Mouse (Mus musculus): ENCODE data around the gene Usmg5. TPM values are rescaled to one million over a fixed set of nuclear protein-coding genes. Genes with fewer than 3 reads are reported as not detected.
A peak's percentile ranks its signal among the peaks of the same experiment; 100 is the strongest.

Gene Usmg5
- total and polyA plus RNA-seq, 2 experiments from 2014 or later = 786 to 2,037 TPM

DNA sequence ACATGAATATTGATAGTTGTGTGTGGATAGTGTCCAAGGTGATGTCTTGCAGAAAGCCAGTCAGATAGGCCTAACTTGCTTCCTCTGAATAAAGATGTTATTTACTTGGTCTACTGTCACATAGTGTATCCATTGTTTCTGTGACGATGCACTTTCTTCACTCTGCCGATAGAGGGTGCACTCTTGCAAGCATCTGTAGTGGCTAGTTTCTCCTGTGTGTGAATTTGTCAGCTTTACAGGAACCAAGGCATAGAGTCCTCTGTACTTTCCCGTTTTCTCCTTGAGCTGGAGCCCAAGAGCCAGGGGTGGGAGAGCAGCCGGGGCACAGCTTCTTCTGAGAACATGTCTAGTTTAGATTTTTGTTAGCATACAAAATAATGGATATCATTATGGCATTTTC lies 30.6 kb upstream of the Usmg5 start:
- no peak for ATAC-seq (ENCODE audit: low FRiP score)
- H3K36me3 ChIP-seq (ENCODE audit: insufficient read depth, low read length) = peaks cover 21% of the 10 kb centered on the region
- no peaks in the 10 kb centered on the region for H3K27me3 ChIP-seq (ENCODE audit: insufficient read depth, low read length)
- TF ChIP-seq CTCF (IDR thresholded peaks at IDR 0.05) = peak; percentile 90
- H3K9ac ChIP-seq (replicated peaks; ENCODE audit: low read length, poor library complexity, severe bottlenecking) = no peak overlapping the region
- H3K9me3 ChIP-seq (ENCODE audit: low read length) = no peaks in the 10 kb centered on the region
- no peak overlapping the region for H3K4me3 ChIP-seq (ENCODE audit: low read depth, low read length)
- WGBS = 41% methylated on average over 4 of the region's 4 CpGs
- H3K4me2 ChIP-seq (ENCODE audit: low read depth, low read length, poor library complexity, severe bottlenecking) = no peak overlapping the region
- peak; percentile 64 for DNase-seq (ENCODE audit: low spot score)
- H3K27ac ChIP-seq (ENCODE audit: low read depth, low read length) = no peak overlapping the region
- H3K4me1 ChIP-seq (ENCODE audit: insufficient read depth, low read length) = no peaks in the 10 kb centered on the region

- 69% methylated on average over 2 of the region's 2 CpGs for WGBS
- no peak for TF ChIP-seq CTCF (IDR thresholded peaks at IDR 0.05)
- Histone ChIP-seq H3K4me2 (ENCODE audit: low read depth, low read length, poor library complexity, severe bottlenecking) (no peak overlapping the region), H3K27me3 (ENCODE audit: insufficient read depth, low read length) (no peaks in the 10 kb centered on the region), H3K9ac (replicated peaks; ENCODE audit: low read length, poor library complexity, severe bottlenecking) (no peak overlapping the region), H3K4me1 (ENCODE audit: insufficient read depth, low read length) (no peaks in the 10 kb centered on the region), H3K4me3 (ENCODE audit: low read depth, low read length) (no peak overlapping the region), H3K36me3 (ENCODE audit: insufficient read depth, low read length) (peaks cover 26% of the 10 kb centered on the region), H3K9me3 (ENCODE audit: low read length) (no peaks in the 10 kb centered on the region), H3K27ac (ENCODE audit: low read depth, low read length) (no peak overlapping the region)
- DNase-seq (ENCODE audit: low spot score) (no peak), ATAC-seq (ENCODE audit: low FRiP score) (no peak)
Measured at GRCm38 (mm10) chr19:47118634-47119033, 28.2 kb upstream of the Usmg5 start.

GRCm38 (mm10) chr19:47104641-47105271 lies 14.3 kb upstream of the Usmg5 start:
- H3K4me1 ChIP-seq (ENCODE audit: insufficient read depth, low read length) = no peaks in the 10 kb centered on the region
- 93% methylated on average over 9 of the region's 9 CpGs for WGBS
- no peak for DNase-seq (ENCODE audit: low spot score)
- TF ChIP-seq CTCF (IDR thresholded peaks at IDR 0.05) = no peak
- H3K27ac ChIP-seq (ENCODE audit: low read depth, low read length) = no peak overlapping the region
- H3K4me2 ChIP-seq (ENCODE audit: low read depth, low read length, poor library complexity, severe bottlenecking) = no peak overlapping the region
- H3K36me3 ChIP-seq (ENCODE audit: insufficient read depth, low read length) = peaks cover 84% of the 10 kb centered on the region
- no peaks in the 10 kb centered on the region for H3K9me3 ChIP-seq (ENCODE audit: low read length)
- no peak overlapping the region for H3K4me3 ChIP-seq (ENCODE audit: low read depth, low read length)
- no peaks in the 10 kb centered on the region for H3K27me3 ChIP-seq (ENCODE audit: insufficient read depth, low read length)
- ATAC-seq (ENCODE audit: low FRiP score) = no peak
- H3K9ac ChIP-seq (replicated peaks; ENCODE audit: low read length, poor library complexity, severe bottlenecking) = no peak overlapping the region

DNA sequence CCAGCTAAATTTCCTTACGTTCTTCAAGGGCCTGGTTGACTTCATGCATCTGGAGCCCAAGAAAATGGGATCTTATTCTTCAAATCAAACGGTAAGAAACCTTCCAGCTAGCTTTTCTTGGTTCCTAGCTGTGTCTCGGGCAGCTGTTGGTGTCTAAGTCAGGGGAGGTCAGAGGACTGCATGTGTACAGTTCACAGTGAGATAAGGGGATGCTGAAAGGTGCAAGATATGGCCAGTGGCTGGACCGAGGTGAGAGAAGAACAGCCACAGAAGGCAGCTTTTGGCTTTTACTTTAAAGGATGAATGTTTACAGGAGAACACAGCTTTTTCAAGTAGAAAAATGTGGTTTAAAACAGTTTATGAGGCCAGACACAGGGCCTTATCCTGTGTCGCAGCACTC lies 10.6 kb upstream of the Usmg5 start:
- Histone ChIP-seq H3K4me1 (ENCODE audit: insufficient read depth, low read length) (no peaks in the 10 kb centered on the region), H3K36me3 (ENCODE audit: insufficient read depth, low read length) (peaks cover 71% of the 10 kb centered on the region), H3K27ac (ENCODE audit: low read depth, low read length) (no peak overlapping the region), H3K27me3 (ENCODE audit: insufficient read depth, low read length) (no peaks in the 10 kb centered on the region), H3K9me3 (ENCODE audit: low read length) (no peaks in the 10 kb centered on the region), H3K9ac (replicated peaks; ENCODE audit: low read length, poor library complexity, severe bottlenecking) (no peak overlapping the region), H3K4me2 (ENCODE audit: low read depth, low read length, poor library complexity, severe bottlenecking) (no peak overlapping the region), H3K4me3 (ENCODE audit: low read depth, low read length) (no peak overlapping the region)
- DNase-seq (ENCODE audit: low spot score) (no peak), ATAC-seq (ENCODE audit: low FRiP score) (no peak)
- 94% methylated on average over 5 of the region's 5 CpGs for WGBS
- TF ChIP-seq CTCF (IDR thresholded peaks at IDR 0.05) = no peak

DNA sequence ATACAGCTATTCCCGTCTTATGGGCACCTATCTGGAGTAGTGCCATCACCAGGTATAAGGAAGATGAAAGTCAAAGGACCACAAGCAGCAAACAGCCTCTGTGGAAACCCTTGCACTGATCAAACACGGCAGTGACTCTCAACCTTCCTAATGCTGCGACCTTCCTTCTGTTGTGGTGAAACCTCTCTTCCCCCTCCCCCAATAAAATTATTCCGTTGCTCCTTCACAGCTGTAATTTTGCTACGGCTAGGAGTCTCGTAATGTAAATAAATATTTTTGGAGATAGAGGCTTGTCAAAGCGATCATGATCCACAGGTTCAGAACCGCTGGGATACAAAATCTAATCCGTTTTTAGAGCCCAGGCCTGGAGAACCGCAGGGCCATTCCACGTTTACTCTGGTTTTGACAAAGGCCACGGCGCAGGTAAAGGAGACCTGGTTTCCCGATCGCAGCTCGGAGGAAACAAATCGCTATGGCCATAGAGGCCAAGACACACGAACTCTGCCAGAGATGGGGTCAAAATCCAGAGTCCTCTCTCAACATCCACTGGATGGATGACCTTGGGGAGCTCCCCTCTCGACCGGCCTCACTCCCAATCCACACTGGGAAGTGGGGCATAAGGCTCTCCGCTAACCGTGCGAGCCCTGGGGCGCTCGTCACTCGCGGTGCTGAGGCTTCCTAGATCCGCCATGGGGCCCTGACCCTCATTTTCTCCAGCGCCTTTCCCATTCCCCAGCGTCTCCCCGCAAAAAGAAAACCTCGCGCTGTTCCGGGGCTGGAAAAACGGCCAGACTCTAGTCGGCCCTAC lies 525 bp downstream of the Usmg5 start:
- Histone ChIP-seq H3K9ac (replicated peaks; ENCODE audit: low read length, poor library complexity, severe bottlenecking) (peak overlapping the region; percentile 97), H3K27me3 (ENCODE audit: insufficient read depth, low read length) (no peaks in the 10 kb centered on the region), H3K4me2 (ENCODE audit: low read depth, low read length, poor library complexity, severe bottlenecking) (peak overlapping the region; percentile 84), H3K9me3 (ENCODE audit: low read length) (no peaks in the 10 kb centered on the region), H3K4me1 (ENCODE audit: insufficient read depth, low read length) (peaks cover 8% of the 10 kb centered on the region), H3K27ac (ENCODE audit: low read depth, low read length) (peak overlapping the region; percentile 93), H3K4me3 (ENCODE audit: low read depth, low read length) (peak overlapping the region; percentile 86), H3K36me3 (ENCODE audit: insufficient read depth, low read length) (peaks cover 16% of the 10 kb centered on the region)
- peak; percentile 1 for DNase-seq (ENCODE audit: low spot score)
- WGBS = 2% methylated on average over 36 of the region's 36 CpGs
- TF ChIP-seq CTCF (IDR thresholded peaks at IDR 0.05) = no peak
- ATAC-seq (ENCODE audit: low FRiP score) = peak; percentile 62

DNA sequence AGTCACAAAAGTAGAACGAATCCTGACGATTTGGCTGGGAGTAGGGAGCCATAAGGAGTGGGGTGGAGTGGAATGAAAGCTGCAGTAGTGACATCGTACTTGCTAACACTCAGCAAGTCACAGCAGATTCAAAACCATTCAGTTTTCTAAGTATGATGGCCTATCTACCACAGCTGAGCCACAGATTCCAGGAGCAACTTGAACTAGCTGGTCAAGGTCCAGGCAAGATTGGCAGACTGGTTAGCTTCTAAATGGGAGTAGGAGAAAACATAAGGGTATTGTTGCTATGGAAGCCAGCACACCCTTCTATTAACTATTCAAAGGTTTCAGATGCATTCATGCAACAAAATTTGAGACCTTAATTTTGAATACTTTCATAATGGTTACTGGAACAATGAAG lies 2.2 kb downstream of the Usmg5 start:
- no peak overlapping the region for H3K4me3 ChIP-seq (ENCODE audit: low read depth, low read length)
- no peak overlapping the region for H3K9ac ChIP-seq (replicated peaks; ENCODE audit: low read length, poor library complexity, severe bottlenecking)
- no peak for TF ChIP-seq CTCF (IDR thresholded peaks at IDR 0.05)
- WGBS = 86% methylated on average over 3 of the region's 3 CpGs
- DNase-seq (ENCODE audit: low spot score) = no peak
- H3K27ac ChIP-seq (ENCODE audit: low read depth, low read length) = no peak overlapping the region
- H3K9me3 ChIP-seq (ENCODE audit: low read length) = no peaks in the 10 kb centered on the region
- H3K4me2 ChIP-seq (ENCODE audit: low read depth, low read length, poor library complexity, severe bottlenecking) = no peak overlapping the region
- ATAC-seq (ENCODE audit: low FRiP score) = no peak
- no peaks in the 10 kb centered on the region for H3K27me3 ChIP-seq (ENCODE audit: insufficient read depth, low read length)
- peaks cover 25% of the 10 kb centered on the region for H3K36me3 ChIP-seq (ENCODE audit: insufficient read depth, low read length)
- H3K4me1 ChIP-seq (ENCODE audit: insufficient read depth, low read length) = peaks cover 8% of the 10 kb centered on the region
